Mouse (Mus musculus) intestine, postnatal 0 days (tissue): ENCODE measurements around the gene Nuak2. TPM values are rescaled to one million over a fixed set of nuclear protein-coding genes. Genes with fewer than 3 reads are reported as not detected.
"Not testable (repeated sequence)": the region's sequence is repeated elsewhere in the genome, so short reads cannot be mapped to it uniquely, and the experiment has no call there.

Experiments used
- ATAC-seq: fragments of 200-750 bp; cut with Nextera tagmentation; 2 replicates; pipeline ENCODE4 v1.8.0; 2017; ENCODE audit warnings: mild to moderate bottlenecking, moderate TSS enrichment, moderate library complexity
- H3K27ac ChIP-seq: fragments of 300-500 bp; sonication (generic); 2 replicates; pipeline ENCODE4 v1.5.1; 2014; ENCODE audit warnings: mild to moderate bottlenecking, low read depth, low read length, moderate library complexity
- H3K27me3 ChIP-seq: fragments of 300-500 bp; sonication (generic); replicated peaks from 2 replicates; pipeline ENCODE4 v1.6.1; 2014; ENCODE audit warnings: low read length, mixed read lengths; ENCODE audit not compliant: control insufficient read depth, insufficient read depth
- H3K36me3 ChIP-seq: fragments of 300-500 bp; sonication (generic); 2 replicates; pipeline ENCODE4 v1.6.1; 2014; ENCODE audit warnings: mild to moderate bottlenecking, moderate library complexity; ENCODE audit not compliant: control insufficient read depth, insufficient read depth
- H3K4me1 ChIP-seq: fragments of 300-500 bp; sonication (generic); replicated peaks from 2 replicates; pipeline ENCODE4 v1.6.1; 2014; ENCODE audit warnings: antibody characterized with exemption, low read length, mixed read lengths; ENCODE audit not compliant: control insufficient read depth, insufficient read depth
- H3K4me2 ChIP-seq: fragments of 300-500 bp; sonication (generic); replicated peaks from 2 replicates; pipeline ENCODE4 v1.6.1; 2014; ENCODE audit warnings: low read depth, mild to moderate bottlenecking, moderate library complexity
- H3K4me3 ChIP-seq: fragments of 300-500 bp; sonication (generic); 2 replicates; pipeline ENCODE4 v1.5.1; 2014; ENCODE audit warnings: low read depth, low read length
- H3K9ac ChIP-seq: fragments of 300-500 bp; sonication (generic); 2 replicates; pipeline ENCODE4 v1.6.1; 2014; ENCODE audit warnings: mild to moderate bottlenecking, low read depth, low read length
- H3K9me3 ChIP-seq: fragments of 300-500 bp; sonication (generic); 2 replicates; pipeline ENCODE4 v1.6.1; 2016; ENCODE audit warnings: mixed run types; ENCODE audit not compliant: control insufficient read depth
- CTCF ChIP-seq: sonication (generic); IDR thresholded peaks from 2 replicates; pipeline ENCODE4 v1.5.1; 2016; ENCODE audit warnings: low read depth, mild to moderate bottlenecking, control low read depth, antibody characterized with exemption, moderate library complexity
- WGBS: fragments of 180-500 bp; shearing (Covaris S2); extraction: QIAGEN DNeasy Blood & Tissue Kit; methylation state at CpG from one replicate; pipeline ENCODE4 v1.1.7; 2014; 5-methylcytosine and 5-hydroxymethylcytosine counted together
- polyA plus RNA-seq: library from polyadenylated mRNA; unstranded; fragments of >200 nt; fragmentation: Nextera tagmentation; extraction: Ambion mirVana; gene quantifications from 2 replicates; pipeline ENCODE4 v1.2.1, GENCODE M21; 2015

Gene Nuak2
- polyA plus RNA-seq, 1 experiment from 2014 or later: 20.0 TPM

DNA sequence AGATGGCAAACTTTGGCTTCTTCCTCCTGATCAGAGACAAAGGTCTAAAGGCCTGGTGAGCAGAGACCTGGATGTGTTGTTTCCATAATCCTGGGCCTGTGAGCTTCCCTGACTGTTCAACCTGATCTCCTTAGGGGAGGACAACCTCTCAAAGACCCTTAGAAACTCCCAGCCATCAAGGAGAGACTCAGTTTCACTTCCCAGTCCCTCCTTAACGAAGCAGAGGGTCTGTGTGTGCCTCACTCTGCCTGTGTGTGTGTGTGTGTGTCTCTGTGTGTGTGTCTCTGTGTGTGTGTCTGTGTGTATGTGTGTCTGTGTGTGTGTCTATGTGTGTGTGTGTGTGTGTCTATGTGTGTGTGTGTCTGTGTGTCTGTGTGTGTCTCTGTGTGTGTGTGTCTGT is 27.7 kb downstream of the Nuak2 start:
- WGBS: 80% methylated on average over 1 of the region's 1 CpGs
- H3K27me3 ChIP-seq: no peaks in the 10 kb centered on the region
- H3K27ac ChIP-seq: no peak overlapping the region
- no peak overlapping the region for H3K9ac ChIP-seq
- H3K36me3 ChIP-seq: no peaks in the 10 kb centered on the region
- no peak overlapping the region for H3K4me3 ChIP-seq
- ATAC-seq: no peak
- H3K9me3 ChIP-seq: no peaks in the 10 kb centered on the region
- H3K4me2 ChIP-seq: no peak overlapping the region
- no peak for TF ChIP-seq CTCF
- no peaks in the 10 kb centered on the region for H3K4me1 ChIP-seq

DNA sequence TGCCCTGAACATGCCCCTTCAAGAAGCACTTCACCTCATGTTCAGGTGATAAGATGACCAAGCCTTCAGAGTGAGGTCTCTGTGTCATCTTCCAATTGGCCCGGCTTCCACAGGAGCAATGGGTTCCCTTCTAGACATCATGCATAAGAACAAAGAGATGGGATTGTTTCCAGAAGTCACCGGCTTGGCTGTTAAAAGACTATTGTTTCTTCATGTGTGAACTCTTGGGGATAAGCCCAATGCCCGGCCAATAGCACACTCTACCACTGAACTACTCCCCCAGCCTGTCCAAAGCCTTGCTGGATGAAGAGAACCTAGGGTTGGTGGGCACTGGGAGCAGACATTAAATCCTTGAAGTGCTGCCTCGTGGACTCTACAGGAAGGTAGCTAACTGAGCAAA is 29.6 kb downstream of the Nuak2 start:
- H3K4me1 ChIP-seq: no peaks in the 10 kb centered on the region
- no peak for ATAC-seq
- 85% methylated on average over 4 of the region's 4 CpGs for WGBS
- H3K36me3 ChIP-seq: no peaks in the 10 kb centered on the region
- H3K4me2 ChIP-seq: no peak overlapping the region
- H3K9me3 ChIP-seq: no peaks in the 10 kb centered on the region
- TF ChIP-seq CTCF: no peak
- H3K9ac ChIP-seq: no peak overlapping the region
- no peak overlapping the region for H3K4me3 ChIP-seq
- H3K27me3 ChIP-seq: no peaks in the 10 kb centered on the region
- H3K27ac ChIP-seq: no peak overlapping the region

DNA sequence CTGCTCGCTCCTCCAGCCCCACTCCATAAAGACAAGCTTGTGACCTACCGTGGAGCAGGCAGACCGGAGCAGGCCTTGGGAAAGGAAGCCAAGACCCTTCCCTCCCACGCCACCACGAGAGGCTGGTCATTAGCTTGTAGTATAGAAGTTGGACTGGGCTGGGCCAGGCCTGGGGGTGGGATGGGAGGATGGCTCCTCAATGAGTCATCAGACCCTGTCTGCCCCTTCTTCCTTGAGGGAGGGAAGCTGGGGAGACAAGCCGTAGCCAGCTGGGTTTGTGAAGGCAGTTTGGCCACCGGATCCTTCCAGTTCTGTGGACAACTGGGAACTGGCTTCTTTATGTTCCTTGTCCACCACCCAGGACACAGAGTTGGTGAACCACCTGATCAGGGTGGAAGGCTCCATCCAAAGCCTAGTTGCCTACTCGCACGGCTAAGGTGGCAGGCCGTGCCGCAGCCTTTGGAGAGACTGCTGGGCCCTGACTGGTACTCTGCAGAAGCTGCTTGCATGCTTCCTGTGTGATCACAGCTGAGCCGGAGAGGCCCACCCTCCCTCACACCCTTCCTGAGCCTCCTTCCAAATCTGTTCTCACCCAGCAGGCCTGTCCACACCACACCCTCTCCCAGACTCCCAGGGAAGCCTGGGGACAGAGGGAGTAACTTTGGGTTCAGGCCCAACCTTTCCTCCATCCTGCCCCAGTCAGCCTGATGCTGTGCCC is 30.4 kb downstream of the Nuak2 start:
- peak; percentile 44; the same call in 1 of the 2 replicates for ATAC-seq
- H3K4me2 ChIP-seq: no peak overlapping the region
- no peak overlapping the region for H3K27ac ChIP-seq
- no peak overlapping the region for H3K4me3 ChIP-seq
- H3K36me3 ChIP-seq: no peaks in the 10 kb centered on the region
- no peaks in the 10 kb centered on the region for H3K4me1 ChIP-seq
- no peak overlapping the region for H3K9ac ChIP-seq
- H3K27me3 ChIP-seq: no peaks in the 10 kb centered on the region
- no peak for TF ChIP-seq CTCF
- WGBS: 68% methylated on average over 12 of the region's 12 CpGs
- H3K9me3 ChIP-seq: 0 out of 2 replicates have a peak, but pooled peaks cover 3% of the 10 kb centered on the region

DNA sequence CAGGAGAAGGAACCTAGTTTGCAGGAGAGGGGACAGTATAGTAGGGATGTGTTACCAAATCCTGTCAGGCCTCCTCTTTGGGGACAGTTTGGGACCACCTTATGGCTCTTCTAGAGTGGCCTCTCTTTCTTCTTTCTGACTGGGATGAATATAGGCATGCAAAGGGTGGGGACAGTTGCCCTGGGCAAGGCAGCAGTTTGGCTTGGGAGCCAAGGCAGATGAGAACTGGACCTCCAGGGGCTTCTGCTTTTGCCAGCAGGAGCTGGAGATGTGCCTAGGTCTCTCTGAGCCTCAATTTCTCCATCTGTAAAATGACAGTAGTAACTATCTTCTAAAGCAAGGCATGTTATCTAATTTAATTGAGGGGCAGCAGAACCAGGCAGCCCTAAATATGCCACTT is 31.0 kb downstream of the Nuak2 start:
- no peaks in the 10 kb centered on the region for H3K36me3 ChIP-seq
- no peak overlapping the region for H3K27ac ChIP-seq
- no peak for TF ChIP-seq CTCF
- no peaks in the 10 kb centered on the region for H3K27me3 ChIP-seq
- H3K9ac ChIP-seq: no peak overlapping the region
- H3K9me3 ChIP-seq: 0 out of 2 replicates have a peak, but pooled peaks cover 3% of the 10 kb centered on the region
- H3K4me3 ChIP-seq: no peak overlapping the region
- ATAC-seq: no peak
- no peak overlapping the region for H3K4me2 ChIP-seq
- H3K4me1 ChIP-seq: no peaks in the 10 kb centered on the region

DNA sequence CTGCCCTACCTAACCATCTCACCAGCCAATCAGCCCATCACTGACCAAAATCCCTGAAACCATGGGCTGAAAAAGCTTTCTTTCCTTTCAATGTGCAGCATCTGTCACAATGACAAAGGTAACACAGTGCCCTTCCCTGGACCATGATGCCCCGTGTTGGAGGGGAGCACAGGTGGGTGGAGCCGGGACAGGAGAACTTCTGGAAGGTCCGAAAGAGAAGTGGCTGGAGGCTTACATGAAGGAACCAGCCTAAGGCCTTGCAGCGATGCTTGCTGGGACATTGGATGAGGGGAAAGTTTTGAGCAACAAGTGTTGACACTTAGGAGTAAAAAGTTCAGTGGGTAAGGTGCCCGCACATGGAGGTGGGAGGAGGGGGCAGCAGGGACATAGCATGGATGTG is 32.5 kb downstream of the Nuak2 start:
- Histone ChIP-seq H3K36me3 (no peaks in the 10 kb centered on the region), H3K9ac (no peak overlapping the region), H3K4me1 (no peaks in the 10 kb centered on the region), H3K9me3 (0 out of 2 replicates have a peak, but pooled peaks cover 3% of the 10 kb centered on the region), H3K4me2 (no peak overlapping the region), H3K27ac (no peak overlapping the region), H3K27me3 (no peaks in the 10 kb centered on the region), H3K4me3 (no peak overlapping the region)
- TF ChIP-seq CTCF: no peak
- 88% methylated on average over 5 of the region's 5 CpGs for WGBS
- no peak for ATAC-seq

DNA sequence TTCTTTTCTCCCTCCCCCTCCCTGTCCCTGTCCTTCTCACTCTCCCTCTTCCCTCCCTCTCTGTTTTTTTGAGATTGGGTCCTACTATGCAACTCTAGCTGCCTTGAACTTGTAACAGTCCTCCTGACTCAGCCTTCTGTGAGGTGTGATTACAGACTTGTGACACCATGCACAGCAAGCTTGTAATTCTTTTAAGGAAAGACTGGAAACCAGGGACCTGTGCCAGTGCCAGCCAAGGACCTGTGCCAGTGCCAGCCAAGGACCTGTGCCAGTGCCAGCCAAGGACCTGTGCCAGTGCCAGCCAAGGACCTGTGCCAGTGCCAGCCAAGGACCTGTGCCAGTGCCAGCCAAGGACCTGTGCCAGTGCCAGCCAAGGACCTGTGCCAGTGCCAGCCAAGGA is 33.1 kb downstream of the Nuak2 start:
- H3K27ac ChIP-seq: not testable (repeated sequence)

DNA sequence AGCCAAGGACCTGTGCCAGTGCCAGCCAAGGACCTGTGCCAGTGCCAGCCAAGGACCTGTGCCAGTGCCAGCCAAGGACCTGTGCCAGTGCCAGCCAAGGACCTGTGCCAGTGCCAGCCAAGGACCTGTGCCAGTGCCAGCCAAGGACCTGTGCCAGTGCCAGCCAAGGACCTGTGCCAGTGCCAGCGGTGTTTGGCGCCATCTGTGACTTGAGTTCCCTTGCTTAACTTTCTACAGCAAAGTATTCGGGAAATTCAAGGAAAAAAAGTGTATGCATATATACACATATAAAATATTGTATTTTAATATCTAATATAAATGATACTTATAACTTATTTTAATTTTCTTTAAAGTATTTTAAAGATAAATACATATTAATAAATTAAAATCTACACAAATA is 33.7 kb downstream of the Nuak2 start:
- not testable (repeated sequence) for H3K9ac ChIP-seq, H3K9me3 ChIP-seq, ATAC-seq, H3K27me3 ChIP-seq, H3K4me2 ChIP-seq, H3K36me3 ChIP-seq, H3K4me1 ChIP-seq, H3K4me3 ChIP-seq, H3K27ac ChIP-seq
- 93% methylated on average over 3 of the region's 3 CpGs for WGBS

More for the DNA sequence above, 33.1 kb downstream of the Nuak2 start:
- H3K4me2 ChIP-seq, H3K9ac ChIP-seq, H3K9me3 ChIP-seq, H3K4me1 ChIP-seq, H3K4me3 ChIP-seq, ATAC-seq, H3K27me3 ChIP-seq, H3K36me3 ChIP-seq: not testable (repeated sequence)
